Mouse (Mus musculus) heart, embryonic 10.5 days (tissue): ENCODE measurements around the gene Lsm7. TPM values are rescaled to one million over a fixed set of nuclear protein-coding genes. Genes with fewer than 3 reads are reported as not detected.
"Not testable (repeated sequence)": the region's sequence is repeated elsewhere in the genome, so short reads cannot be mapped to it uniquely, and the experiment has no call there.

Experiments
- DNase-seq: peaks from one replicate; pipeline ENCODE4 v3.0.0-alpha.2; 2017; ENCODE audit warnings: low spot score
- H3K27ac ChIP-seq: fragments of 300-500 bp; sonication (generic); 2 replicates; pipeline ENCODE4 v1.5.1; 2016; ENCODE audit warnings: mild to moderate bottlenecking
- H3K27me3 ChIP-seq: fragments of 300-500 bp; sonication (generic); 2 replicates; pipeline ENCODE4 v1.6.1; 2016; ENCODE audit warnings: mild to moderate bottlenecking; ENCODE audit not compliant: poor library complexity, insufficient read depth, severe bottlenecking
- H3K36me3 ChIP-seq: fragments of 300-500 bp; sonication (generic); 2 replicates; pipeline ENCODE4 v1.6.1; 2016; ENCODE audit warnings: mild to moderate bottlenecking, moderate library complexity
- H3K4me1 ChIP-seq: fragments of 300-500 bp; sonication (generic); 2 replicates; pipeline ENCODE4 v1.6.1; 2016; ENCODE audit warnings: mild to moderate bottlenecking
- H3K4me3 ChIP-seq: fragments of 300-500 bp; sonication (generic); 2 replicates; pipeline ENCODE4 v1.5.1; 2016; ENCODE audit warnings: mild to moderate bottlenecking, moderate library complexity
- H3K9me3 ChIP-seq: fragments of 300-500 bp; sonication (generic); 2 replicates; pipeline ENCODE4 v1.6.1; 2016; ENCODE audit warnings: mild to moderate bottlenecking, moderate library complexity
- WGBS: fragments of 180-500 bp; shearing (Covaris S2); methylation state at CpG from one replicate; pipeline ENCODE4 v1.1.7; 2016; 5-methylcytosine and 5-hydroxymethylcytosine counted together
- polyA plus RNA-seq: library from polyadenylated mRNA; unstranded; fragments of >200 nt; fragmentation: Nextera tagmentation; extraction: Ambion mirVana; gene quantifications from 2 replicates; pipeline ENCODE4 v1.2.1, GENCODE M21; 2016

The Lsm7 gene
- polyA plus RNA-seq, 1 experiment from 2014 or later = 266 TPM

DNA sequence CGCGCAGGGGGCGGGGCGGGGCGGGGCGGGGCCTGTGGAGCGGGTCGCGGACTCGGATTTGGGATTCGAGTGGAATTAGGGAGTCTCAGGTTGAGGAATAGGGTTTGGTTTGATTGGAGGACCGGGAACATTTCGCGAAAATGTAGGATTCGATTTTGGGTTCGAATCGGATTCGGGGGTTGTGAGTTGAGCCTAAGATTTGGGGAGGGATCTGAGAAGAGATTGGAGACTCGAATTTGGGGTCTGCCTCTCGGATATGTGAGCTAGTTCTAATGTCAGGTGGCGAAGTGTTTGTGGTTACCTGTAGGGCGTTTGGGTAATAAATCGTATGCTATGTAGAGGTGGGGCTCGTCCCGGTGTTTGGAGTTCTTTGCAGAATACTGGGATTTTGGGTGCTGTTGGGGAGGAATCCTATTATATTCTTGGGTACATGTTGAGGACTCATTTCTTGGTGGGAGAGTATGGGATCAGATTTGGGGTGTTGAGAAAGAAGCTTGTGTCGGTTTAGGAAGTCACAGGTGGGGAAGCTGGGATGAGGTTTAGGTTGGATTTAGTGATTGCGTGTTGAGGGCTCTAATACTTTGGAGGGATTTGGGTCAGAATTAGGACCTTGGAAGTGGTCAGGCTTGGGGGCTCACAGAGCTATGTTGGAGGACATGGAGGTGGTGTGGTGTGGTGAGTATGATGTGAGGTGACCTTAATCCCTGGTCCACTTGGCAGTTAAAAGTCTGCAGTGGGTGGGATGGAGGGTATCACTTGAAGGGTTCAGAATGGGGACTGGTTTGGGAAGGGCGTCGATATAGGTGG is 27.7 kb downstream of the Lsm7 start:
- no peak for DNase-seq
- WGBS = 7% methylated on average over 29 of the region's 29 CpGs

DNA sequence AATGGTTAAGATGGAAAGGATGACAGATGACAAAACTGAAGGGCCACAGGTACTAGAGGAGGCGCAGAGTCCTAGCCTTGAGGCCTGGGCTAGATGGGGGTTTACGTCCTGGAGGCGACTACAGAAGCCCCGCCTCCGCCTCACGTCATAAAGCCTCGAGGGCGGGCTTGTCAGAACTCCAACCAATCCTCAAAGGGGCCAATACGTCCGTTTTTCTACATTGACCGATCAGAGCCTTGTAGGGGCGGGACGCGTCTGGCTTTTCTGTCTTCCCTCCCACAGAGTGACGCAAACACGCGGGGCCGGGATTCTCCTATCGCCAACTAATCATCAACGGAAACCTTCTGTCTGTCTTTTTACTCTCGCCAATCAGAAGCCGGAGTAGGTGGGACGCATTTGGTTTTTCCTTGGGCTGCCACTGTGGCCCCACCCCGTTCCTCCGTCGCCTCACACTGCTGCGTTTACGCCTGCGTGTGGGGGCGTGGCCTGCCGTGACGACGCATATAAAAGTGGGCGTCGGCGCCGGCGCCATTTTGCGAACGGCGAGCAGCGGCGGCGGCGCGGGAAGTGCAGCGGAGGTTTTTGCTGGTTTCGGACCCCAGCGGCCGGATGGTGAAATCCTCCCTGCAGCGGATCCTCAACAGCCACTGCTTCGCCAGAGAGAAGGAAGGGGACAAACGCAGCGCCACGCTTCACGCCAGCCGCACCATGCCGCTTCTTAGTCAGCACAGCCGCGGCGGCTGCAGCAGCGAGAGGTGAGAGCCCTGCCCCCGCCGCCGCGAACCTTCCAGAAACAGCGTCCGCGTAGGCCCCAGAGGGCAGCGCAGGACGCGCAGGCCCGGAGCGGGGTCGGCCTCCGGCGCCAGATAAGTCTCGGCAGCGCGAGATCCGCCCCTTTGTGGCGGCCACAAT is 28.6 kb downstream of the Lsm7 start, which contains the start of gene Oaz1:
Gene Oaz1, plus strand, starts transcription at position 506 of the 912 bp plus-strand sequence.
- peak within 1 kb of the TSS; percentile 85 for H3K4me3 ChIP-seq
- WGBS = under 1% methylated on average over 78 of the region's 82 CpGs
- H3K27me3 ChIP-seq = no peaks in the 10 kb centered on the region
- peak; percentile 100 for DNase-seq
- H3K9me3 ChIP-seq = no peaks in the 10 kb centered on the region
- H3K27ac ChIP-seq = peak within 1 kb of the TSS; percentile 97
- peaks cover 29% of the 10 kb centered on the region for H3K36me3 ChIP-seq
- H3K4me1 ChIP-seq = peaks cover 36% of the 10 kb centered on the region

More for the DNA sequence above, 27.7 kb downstream of the Lsm7 start:
- H3K36me3 ChIP-seq = peaks cover 29% of the 10 kb centered on the region
- H3K4me1 ChIP-seq = peaks cover 44% of the 10 kb centered on the region
- no peaks in the 10 kb centered on the region for H3K9me3 ChIP-seq
- H3K4me3 ChIP-seq = peak overlapping the region; percentile 85
- peak overlapping the region; percentile 97 for H3K27ac ChIP-seq
- H3K27me3 ChIP-seq = peaks cover 2% of the 10 kb centered on the region; the same call in 1 of the 2 replicates

DNA sequence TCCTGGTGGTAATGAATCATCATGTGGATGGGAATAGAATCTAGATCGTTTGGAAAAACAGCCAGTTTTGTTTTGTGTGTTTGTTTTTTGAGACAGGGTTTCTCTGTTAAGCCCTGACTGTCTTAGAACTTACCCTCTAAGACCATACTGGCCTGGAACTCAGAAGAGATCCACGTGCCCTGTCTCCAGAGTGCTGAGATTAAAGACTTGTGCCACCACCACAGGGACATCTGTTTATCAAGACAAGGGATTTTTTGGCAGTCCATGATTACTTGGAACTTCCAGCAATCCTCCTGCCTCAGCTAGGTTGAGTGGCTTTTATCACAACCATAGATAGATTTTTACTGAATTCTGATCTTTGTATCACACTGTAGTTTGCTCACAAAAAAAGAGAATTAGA is 30.2 kb downstream of the Lsm7 start:
- no peak overlapping the region for H3K4me3 ChIP-seq
- H3K4me1 ChIP-seq = peaks cover 20% of the 10 kb centered on the region
- H3K27me3 ChIP-seq = no peaks in the 10 kb centered on the region
- H3K9me3 ChIP-seq = no peaks in the 10 kb centered on the region
- no peak for DNase-seq
- 83% methylated on average over 2 of the region's 2 CpGs for WGBS
- no peak overlapping the region for H3K27ac ChIP-seq
- H3K36me3 ChIP-seq = peaks cover 18% of the 10 kb centered on the region

DNA sequence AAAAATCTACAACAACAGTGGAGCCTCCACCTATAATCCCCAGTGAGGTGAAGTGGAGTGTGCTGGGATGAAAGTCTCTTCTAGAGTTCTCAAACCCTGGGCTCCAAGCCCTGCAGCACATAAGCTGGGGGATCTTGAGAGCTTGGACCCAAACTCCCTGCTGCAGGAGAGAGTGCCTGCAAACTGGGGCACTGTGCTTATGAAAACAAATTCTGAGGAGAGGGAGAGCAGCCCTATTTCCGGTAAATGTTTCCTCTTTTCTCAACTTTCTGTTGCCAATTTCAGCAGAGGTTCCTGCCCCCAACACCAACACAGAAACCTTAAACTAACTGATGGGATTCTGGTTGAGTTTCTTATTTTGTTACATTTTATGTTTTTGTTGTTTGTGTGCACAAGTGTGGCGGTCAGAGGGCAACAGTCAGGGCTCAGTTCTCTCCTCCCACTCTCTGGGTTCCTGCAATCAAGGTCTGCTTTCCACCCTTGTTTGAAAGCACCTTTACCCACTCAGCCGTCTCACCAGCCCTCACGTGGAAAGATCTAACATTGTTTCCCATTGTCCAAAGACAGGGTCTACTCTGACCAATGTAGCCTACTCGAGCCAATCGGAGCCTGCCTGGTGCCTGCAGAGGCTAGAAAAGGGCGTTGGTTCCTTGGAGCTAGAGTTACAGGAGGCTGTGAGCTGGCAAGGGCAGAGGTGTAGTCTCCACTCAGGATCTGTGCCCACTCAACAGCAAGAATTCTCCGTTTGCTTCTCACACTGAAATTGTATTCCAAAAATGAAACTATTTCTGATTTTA is 31.0 kb downstream of the Lsm7 start:
- DNase-seq = no peak
- no peak overlapping the region for H3K4me3 ChIP-seq
- H3K27ac ChIP-seq = peak overlapping the region; percentile 43; the same call in 1 of the 2 replicates
- H3K4me1 ChIP-seq = peaks cover 18% of the 10 kb centered on the region
- H3K9me3 ChIP-seq = no peaks in the 10 kb centered on the region
- peaks cover 11% of the 10 kb centered on the region for H3K36me3 ChIP-seq
- 57% methylated on average over 8 of the region's 8 CpGs for WGBS
- no peaks in the 10 kb centered on the region for H3K27me3 ChIP-seq

GRCm38 (mm10) chr10:80823316-80823715 is 31.7 kb downstream of the Lsm7 start:
- no peak overlapping the region for H3K27ac ChIP-seq
- 76% methylated on average over 1 of the region's 1 CpGs for WGBS
- H3K27me3 ChIP-seq = no peaks in the 10 kb centered on the region
- peaks cover 17% of the 10 kb centered on the region for H3K4me1 ChIP-seq
- peaks cover 5% of the 10 kb centered on the region for H3K36me3 ChIP-seq
- no peak for DNase-seq
- H3K4me3 ChIP-seq = no peak overlapping the region
- H3K9me3 ChIP-seq = no peaks in the 10 kb centered on the region

- no peaks in the 10 kb centered on the region for H3K27me3 ChIP-seq
- H3K4me1 ChIP-seq = peaks cover 9% of the 10 kb centered on the region
- no peaks in the 10 kb centered on the region for H3K9me3 ChIP-seq
- DNase-seq = no peak
- H3K27ac ChIP-seq = no peak overlapping the region
- no peaks in the 10 kb centered on the region for H3K36me3 ChIP-seq
- WGBS = 81% methylated on average over 5 of the region's 5 CpGs
- H3K4me3 ChIP-seq = no peak overlapping the region
Measured at GRCm38 (mm10) chr10:80822528-80822927, 32.5 kb downstream of the Lsm7 start.

- no peaks in the 10 kb centered on the region for H3K27me3 ChIP-seq
- H3K9me3 ChIP-seq = no peaks in the 10 kb centered on the region
- H3K27ac ChIP-seq = no peak overlapping the region
- peaks cover 9% of the 10 kb centered on the region; the same call in 1 of the 2 replicates for H3K4me1 ChIP-seq
- H3K36me3 ChIP-seq = no peaks in the 10 kb centered on the region
- H3K4me3 ChIP-seq = no peak overlapping the region
- 36% methylated on average over 2 of the region's 2 CpGs for WGBS
- no peak for DNase-seq
Measured at GRCm38 (mm10) chr10:80821991-80822390, 33.0 kb downstream of the Lsm7 start.

DNA sequence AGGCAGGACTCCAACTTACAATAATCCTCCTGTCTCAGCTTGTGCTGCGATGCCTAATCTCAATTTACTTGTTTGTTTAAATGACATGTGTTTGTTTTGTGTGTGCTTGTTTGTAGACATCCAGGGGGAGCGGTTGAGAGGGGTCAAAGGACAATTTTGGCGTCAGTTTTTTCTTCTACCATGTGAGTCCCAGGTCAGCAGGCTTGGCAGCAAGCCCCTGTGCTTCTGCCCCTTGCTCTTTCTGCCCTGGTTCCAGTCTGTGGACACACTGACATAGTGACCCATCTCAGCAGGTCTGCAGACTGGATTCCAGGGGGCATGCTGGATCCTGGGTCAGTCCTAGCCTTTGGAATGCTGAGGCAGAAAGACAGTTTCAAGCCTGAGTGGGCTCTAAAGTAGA is 35.6 kb downstream of the Lsm7 start:
- 55% methylated on average over 3 of the region's 3 CpGs for WGBS
- H3K27ac ChIP-seq = no peak overlapping the region
- no peaks in the 10 kb centered on the region for H3K9me3 ChIP-seq
- H3K36me3 ChIP-seq = no peaks in the 10 kb centered on the region
- no peaks in the 10 kb centered on the region for H3K27me3 ChIP-seq
- DNase-seq = no peak
- no peak overlapping the region for H3K4me3 ChIP-seq
- peaks cover 9% of the 10 kb centered on the region; the same call in 1 of the 2 replicates for H3K4me1 ChIP-seq

- no peaks in the 10 kb centered on the region for H3K27me3 ChIP-seq
- no peak overlapping the region for H3K4me3 ChIP-seq
- no peaks in the 10 kb centered on the region for H3K36me3 ChIP-seq
- peak; percentile 87 for DNase-seq
- peaks cover 9% of the 10 kb centered on the region; the same call in 1 of the 2 replicates for H3K4me1 ChIP-seq
- WGBS = 46% methylated on average over 6 of the region's 6 CpGs
- H3K9me3 ChIP-seq = no peaks in the 10 kb centered on the region
- no peak overlapping the region for H3K27ac ChIP-seq
Measured at GRCm38 (mm10) chr10:80818599-80819281, 36.3 kb downstream of the Lsm7 start.

GRCm38 (mm10) chr10:80817955-80818354 is 37.1 kb downstream of the Lsm7 start:
- H3K36me3 ChIP-seq, H3K9me3 ChIP-seq, H3K4me1 ChIP-seq, H3K27me3 ChIP-seq, H3K4me3 ChIP-seq, H3K27ac ChIP-seq, DNase-seq: not testable (repeated sequence)
- WGBS = 79% methylated on average over 7 of the region's 7 CpGs

DNA sequence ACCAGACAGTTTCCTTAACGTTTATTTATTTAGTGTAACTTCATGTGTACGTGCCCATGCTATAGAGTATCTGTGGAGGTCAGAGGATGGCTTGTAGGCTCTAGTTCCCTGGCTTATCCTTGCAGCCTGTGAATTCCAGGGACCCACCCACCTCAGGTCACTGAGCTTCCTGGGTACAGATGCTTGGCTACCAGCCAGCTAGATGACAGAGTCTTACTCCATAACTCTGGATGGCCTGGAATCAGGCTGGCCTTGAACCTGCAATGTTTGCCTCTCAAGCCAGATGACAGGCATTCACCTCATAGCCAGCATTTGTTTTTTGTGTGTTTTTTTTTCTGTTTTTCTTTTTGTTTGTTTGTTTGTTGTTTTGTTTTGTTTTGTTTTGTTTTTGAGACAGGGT is 37.8 kb downstream of the Lsm7 start:
- Histone ChIP-seq H3K36me3 (no peaks in the 10 kb centered on the region), H3K27ac (no peak overlapping the region), H3K9me3 (no peaks in the 10 kb centered on the region), H3K27me3 (no peaks in the 10 kb centered on the region; the same call in 1 of the 2 replicates), H3K4me3 (no peak overlapping the region), H3K4me1 (peaks cover 15% of the 10 kb centered on the region)
- WGBS = 65% methylated on average over 2 of the region's 2 CpGs
- no peak for DNase-seq

DNA sequence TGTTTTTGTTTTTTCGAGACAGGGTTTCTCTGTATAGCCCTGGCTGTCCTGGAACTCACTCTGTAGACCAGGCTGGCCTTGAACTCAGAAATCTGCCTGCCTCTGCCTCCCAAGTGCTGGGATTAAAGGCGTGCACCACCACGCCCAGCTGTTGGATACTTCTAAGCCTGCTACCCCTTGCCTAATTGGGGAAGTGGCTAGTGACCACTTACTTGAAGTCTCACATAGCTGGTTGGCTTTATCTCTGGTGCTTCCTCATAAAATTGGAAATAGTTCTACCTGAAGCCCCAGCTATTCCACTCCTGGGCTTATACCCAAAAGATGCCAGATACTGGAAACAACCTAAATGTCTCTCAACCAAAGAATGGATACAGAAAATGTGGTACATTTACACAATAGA is 38.7 kb downstream of the Lsm7 start:
- DNase-seq, H3K9me3 ChIP-seq, H3K27me3 ChIP-seq, H3K27ac ChIP-seq, H3K36me3 ChIP-seq, H3K4me3 ChIP-seq: not testable (repeated sequence)
- peaks cover 17% of the 10 kb centered on the region for H3K4me1 ChIP-seq
- WGBS = 77% methylated on average over 3 of the region's 3 CpGs
